Mouse (Mus musculus): Measurements from ENCODE around the gene Mlst8.

Mlst8 gene

DNA sequence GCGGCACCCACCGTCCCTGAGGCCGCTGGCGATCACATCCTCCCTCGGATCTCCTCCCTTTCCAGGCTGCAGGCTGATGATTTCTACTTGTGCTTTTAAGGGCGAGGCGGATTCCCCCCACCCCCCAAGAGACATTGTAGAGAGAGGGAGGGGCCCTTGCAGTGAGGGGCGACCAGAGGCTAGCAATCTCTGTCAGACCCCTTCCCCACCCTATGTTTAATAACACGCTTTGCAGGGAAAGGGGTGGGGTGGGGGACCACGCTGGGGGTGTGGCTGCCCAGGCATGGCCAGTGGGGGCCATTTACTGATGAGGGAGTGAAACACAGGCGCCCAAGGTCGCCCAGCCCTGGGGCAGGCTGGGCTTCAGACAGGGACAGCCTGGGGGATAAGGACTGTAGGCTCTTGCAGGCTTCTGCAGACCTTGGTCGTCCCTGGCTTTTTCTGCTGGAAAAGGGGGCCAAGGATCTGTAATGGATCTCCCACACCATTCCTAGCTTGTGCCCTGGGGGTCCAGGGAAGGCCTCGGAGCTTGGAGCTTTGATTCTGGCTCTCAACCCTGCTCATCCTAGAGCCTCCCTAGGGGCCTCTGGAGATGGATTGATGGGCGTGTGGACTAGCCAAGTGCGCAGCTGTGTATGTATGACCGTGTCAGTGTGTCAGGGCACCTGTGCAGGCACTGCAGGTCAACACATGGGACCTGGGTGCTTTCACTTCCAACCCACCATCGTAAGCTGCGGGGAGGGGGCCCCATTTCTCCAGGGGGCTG lies 10.6 kb upstream of the Mlst8 start:
- in situ Hi-C loops (cut with MboI; ENCODE audit: unreplicated experiment in 2 of 2), result loop anchor here in 1 of 2 experiments (10.0 kb wide), 1 partner anchor 165 kb away; the partner anchor contains the start of genes Npw and Slc9a3r2

DNA sequence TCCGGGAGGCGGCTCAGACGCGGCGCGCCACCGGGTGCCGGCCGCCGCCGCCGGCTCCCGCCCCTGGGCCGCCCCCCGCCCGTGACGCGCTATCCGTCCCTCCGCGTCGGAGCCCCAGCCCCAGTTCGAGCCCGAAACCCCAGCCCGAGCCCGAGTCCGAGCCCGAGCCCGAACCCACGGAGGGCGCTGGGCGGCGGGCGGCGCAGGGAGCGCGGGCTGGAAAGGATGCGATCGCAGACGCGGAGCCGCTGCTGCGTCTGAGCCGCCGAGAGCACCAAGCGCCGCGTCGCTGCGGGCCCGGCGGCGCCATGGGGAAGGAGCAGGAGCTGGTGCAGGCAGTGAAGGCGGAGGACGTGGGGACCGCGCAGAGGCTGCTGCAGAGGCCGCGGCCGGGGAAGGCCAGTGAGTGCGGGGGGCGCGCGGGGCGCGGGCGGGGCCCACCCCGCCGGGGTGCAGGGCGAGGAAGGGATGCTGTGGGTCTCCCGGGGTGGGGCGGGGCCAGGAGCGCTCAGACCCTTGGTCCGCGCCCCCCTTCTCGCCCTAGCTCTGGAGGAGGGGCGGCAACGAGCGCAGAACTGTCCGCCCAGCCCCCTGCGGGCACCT lies 9.9 kb upstream of the Mlst8 start:
- in situ Hi-C loops (cut with MboI; ENCODE audit: unreplicated experiment in 2 of 2), result no loop called here

DNA sequence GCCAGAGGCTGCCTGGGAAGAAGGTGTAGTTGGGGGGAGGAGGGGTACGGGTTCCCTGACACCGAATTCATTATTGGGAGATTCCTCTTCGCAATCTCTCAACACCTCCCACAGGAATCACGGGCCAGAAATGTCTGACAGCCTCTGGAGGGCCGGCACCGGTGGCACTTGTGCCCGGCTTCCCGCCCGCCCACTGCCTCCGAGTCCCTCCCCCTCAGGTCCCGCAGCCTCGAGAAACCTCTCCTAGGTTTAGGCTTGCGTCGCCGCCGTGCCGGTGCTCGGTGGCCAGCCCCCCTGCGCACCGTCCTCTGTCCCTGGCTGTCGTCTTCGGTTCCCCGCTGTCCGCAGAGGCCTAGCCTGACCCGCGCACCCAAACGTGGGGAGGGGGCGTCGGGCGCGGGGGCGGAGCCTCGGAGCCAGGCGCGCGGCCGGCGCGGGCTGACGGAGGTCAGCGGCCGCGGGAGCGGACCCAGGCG lies 9.3 kb upstream of the Mlst8 start, which contains the start of gene Caskin1:
Caskin1 (plus strand) TSS at position 416 of the 476 bp plus-strand sequence.
- in situ Hi-C loops (cut with MboI; ENCODE audit: unreplicated experiment in 2 of 2), result no loop called here

DNA sequence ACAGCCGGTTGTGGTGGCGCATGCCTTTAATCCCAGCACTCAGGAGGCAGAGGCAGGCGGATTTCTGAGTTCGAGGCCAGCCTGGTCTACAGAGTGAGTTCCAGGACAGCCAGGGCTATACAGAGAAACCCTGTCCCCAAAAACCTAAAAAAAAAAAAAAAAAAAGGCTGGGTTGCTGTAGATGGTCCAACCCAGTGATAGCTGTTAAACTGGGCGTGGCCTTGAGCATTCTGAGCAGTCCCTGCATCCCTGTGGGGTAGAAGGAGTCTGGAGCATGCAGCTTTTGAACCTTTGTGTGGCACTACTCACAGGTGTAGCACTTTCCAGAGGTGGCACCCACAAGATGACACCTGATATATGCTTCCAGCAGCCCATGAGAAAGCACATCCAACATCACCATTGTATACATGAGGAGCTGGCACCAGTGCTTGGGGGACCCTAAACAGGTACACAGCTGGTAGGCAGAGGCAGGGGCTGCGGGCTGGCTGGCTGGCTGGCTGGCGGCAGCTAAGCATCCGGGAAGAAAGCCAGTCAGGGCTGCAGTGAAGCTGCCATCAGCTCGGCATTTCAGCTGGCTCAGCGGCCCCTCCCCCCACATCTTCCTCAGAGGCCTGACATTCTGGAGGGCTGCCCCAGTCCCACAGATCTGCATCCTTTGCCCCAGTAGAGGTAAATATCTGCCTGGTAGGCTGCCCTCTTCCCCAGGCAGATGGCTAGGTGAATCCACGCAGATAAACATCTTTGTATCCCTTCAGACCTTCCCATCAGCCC lies 6.4 kb upstream of the Mlst8 start:
- in situ Hi-C loops (cut with MboI; ENCODE audit: unreplicated experiment in 2 of 2), result no loop called here

DNA sequence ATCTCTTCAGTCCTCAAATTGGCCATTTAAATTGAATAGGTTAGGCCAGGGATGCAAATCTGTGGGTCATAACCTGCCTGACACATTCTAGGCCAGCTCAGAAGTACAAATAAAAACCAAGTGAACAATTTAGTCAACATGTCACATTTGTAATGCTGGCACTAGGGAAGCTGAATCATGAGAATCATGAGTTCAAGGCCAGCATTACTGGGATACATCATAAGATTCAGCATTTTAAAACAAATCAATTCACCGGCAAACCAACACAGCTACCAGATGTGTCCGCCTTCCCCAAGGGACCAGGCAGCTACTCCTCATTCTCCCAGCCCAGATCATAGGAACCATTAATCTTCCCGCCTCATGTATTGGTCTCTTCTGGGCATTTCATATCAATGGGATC lies 4.6 kb upstream of the Mlst8 start:
- in situ Hi-C loops (cut with MboI; ENCODE audit: unreplicated experiment in 2 of 2), result loop anchor here in 1 of 2 experiments (5.0 kb wide), 1 partner anchor 39 kb away; no protein-coding TSS in a partner anchor

DNA sequence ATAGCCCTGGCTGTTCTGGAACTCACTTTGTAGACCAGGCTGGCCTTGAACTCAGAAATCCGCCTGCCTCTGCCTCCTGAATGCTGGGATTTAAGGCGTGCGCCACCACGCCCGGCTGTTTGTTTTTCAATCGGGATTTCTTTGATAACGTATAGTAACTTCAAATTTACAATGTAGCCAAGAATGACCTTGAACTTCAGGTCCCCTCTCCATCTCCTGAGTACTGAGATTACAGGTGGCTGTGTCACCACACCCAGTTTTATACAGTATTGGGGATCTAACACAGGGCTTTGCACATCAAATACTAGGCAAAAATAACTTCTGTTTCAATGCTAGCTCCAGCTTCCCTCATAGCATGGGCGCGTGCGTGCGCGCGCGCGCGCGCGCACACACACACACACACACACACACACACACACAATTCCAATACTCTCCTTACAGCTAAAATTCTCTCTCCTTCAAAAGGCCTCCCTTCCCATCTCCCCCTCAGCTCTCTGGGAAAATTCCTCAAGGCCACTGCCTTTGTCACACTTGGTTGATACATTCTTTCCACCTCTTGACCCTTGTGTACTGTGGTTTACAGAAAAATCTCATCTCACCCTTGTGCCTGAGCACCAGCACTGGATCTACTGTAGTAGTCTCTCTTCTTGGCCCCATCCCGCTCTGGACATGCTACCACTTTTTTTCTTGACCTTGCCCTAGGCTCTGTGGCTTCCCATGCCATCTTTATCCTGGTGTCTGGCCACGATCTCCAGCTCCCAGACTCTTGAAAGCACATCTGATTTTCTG lies 2.3 kb upstream of the Mlst8 start:
- in situ Hi-C loops (cut with MboI; ENCODE audit: unreplicated experiment in 2 of 2), result loop anchor here in 1 of 2 experiments (5.0 kb wide), 1 partner anchor 41 kb away; no protein-coding TSS in a partner anchor

DNA sequence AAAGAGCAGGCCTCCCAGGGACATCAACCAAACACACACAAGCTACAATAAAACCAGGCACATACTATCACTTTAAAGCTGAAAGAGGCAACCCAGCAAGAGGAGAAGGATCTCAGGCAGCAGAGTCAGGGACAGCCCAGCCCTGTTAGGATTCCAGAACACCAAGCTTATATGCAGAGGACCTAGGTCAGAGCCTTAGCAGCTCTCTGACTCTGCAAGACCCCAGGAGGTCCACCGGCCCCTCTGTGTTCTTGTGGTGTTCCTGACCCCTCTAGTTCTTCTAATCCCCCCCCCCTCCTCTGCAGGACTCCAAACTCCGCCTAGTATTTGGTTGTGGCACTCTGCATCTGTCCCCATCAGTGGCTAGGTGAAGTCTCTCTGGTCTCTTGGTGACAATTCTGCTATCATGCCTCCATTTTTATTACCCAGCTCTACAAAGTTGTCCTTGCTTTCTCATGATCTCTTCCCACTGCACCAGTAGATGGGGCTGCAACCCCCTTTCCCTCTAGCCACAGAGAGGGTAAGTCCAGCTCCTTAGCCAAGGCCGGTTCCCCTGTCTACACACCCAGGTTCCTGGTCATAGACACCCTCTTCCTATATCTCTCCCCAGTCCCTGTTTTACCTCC lies 1.4 kb upstream of the Mlst8 start:
- in situ Hi-C loops (cut with MboI; ENCODE audit: unreplicated experiment in 2 of 2), result loop anchor here in 1 of 2 experiments (5.0 kb wide), 1 partner anchor 42 kb away; no protein-coding TSS in a partner anchor

DNA sequence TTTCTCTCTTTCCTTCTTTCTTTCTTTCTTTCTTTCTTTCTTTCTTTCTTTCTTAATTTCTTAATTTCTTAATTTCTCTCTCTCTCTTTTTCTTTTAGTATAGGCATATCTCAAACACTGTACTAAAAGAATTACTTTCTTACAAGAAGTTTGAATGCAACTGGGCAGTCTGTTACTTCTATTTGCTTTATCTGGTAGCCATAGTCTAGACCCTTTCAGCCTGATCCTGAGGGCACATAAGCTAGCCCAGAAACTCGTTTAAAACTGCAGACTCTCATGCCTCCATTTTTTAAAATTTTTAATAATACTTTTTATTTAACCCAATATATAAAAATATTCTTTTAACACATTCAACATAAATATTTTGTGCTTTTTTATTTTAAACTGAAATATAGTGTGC lies 553 bp upstream of the Mlst8 start:
- in situ Hi-C loops (cut with MboI; ENCODE audit: unreplicated experiment in 2 of 2), result no loop called here

DNA sequence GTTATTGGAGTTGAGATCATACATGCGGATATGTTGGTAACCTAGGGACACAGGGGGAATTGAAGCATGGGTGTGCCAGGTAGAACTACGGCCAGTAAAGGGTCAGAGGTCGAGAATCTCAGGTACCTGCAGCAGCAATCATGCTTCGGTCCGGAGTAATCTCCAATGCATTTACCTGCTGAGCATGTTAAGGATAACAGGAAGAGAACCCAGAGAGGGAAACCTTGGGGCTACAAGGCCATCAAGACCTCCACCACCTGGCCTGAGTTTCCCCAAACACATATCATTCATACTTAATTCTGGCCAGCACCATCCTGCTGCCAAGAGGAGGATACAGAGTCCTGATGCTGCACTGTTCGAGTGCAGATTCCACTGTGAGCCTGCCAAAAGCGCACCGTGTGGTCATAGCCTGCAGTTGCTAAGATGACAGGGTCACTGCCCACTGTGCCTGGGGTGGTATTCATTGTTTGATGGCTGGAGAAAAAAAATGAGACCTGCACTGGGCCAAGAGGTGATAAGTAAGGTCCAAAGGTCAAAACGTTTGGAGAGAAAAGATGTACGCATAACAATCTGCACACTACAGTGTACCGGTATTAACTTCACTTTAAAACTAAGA lies 785 bp downstream of the Mlst8 start:
- in situ Hi-C loops (cut with MboI; ENCODE audit: unreplicated experiment in 2 of 2), result no loop called here

DNA sequence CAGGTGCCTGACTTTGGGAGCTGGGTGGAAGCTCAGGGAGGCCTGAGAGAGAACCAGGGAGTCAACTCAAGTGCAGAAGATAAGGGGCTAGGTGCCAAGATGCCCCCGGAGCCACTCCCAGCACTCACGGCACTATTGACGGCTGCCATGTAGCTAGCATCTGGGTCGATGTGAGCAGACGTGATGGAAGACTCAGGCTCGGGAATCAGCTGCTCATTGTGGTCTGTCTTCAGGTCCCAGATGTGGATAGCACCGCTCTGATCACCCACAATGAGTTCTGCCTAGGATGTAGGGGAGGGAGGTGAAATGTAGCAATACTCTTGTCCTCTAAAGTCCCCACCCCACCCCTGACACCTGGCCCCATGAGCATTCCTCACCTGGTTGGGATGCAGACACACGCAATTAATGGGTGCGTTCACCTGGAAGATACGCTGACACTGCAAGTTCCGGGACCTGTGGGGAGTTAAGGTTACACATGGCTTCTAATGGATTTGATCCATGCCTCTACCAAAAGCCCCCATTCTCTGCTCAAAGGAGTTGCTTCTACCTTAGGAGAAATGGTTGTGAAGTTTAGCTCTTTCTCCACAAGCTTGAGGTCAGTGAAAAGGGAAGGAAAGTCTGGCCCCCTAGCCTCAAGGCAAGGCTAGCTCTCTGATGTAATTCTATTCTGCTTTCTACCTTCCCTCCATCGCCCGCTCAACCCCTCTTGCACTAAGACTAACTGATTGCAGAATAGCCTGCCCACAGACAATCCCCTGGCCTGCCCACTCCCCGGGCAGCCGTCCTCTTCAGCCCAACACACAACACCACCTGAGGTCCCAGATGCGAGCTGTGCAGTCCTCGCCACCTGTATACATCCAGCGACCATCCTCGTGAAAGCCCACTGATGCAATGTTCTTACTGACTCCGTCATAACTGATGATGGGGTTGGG lies 1.6 kb downstream of the Mlst8 start:
- in situ Hi-C loops (cut with MboI; ENCODE audit: unreplicated experiment in 2 of 2), result no loop called here

DNA sequence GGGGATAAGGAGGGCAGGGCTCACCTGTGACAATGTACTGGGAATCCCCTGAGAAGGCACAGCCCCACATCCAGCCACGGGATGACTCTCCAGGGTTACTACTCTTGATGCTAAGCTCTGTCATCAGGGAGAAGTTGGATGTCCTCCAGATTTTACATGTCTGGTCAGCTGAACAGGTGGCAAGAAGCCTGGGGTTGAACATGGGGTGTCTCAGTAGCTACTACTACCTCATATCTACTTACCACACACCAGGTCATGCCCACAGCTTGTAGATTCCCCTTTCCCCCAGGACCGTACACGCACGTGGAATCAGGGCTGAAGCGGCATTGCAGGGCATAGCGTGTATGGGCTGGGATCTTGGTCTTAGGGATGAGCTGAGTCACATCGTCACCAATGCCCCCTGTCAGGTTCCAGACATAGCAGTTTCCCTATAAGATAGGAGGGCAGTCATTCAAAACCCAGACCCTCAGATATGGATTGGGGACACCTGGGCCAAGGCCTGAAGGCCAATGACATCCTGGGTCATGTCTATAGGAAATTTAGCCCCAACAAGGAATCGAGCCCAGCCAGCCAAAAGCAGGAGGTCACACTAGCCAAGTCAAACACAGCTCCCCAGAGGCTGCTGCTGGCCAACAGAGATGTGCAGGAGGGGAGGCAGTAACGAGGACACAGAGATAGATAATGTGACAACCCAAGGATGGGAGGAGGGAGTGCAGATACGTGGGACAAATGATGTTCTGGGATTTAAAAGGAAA lies 2.7 kb downstream of the Mlst8 start:
- in situ Hi-C loops (cut with MboI; ENCODE audit: unreplicated experiment in 2 of 2), result no loop called here

DNA sequence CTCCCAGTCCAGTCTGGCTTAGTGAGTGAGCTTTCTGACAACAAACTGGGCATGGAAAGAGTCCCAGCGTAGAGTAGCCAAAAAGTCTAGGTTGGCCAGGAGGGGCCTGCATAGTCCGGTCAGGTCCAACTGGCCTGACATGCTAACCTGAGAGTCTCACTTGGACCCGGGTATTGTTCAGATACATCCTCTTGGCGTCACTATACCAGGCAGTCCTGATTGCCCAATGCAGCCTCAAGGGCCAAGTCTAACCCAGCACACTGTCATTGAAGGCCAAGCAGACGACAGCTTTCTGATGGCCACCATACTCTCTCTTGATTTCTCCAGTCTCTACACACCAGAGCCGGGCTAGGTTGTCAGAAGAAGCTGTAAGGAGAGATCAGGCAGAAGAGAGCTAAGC lies 3.3 kb downstream of the Mlst8 start:
- in situ Hi-C loops (cut with MboI; ENCODE audit: unreplicated experiment in 2 of 2), result no loop called here

DNA sequence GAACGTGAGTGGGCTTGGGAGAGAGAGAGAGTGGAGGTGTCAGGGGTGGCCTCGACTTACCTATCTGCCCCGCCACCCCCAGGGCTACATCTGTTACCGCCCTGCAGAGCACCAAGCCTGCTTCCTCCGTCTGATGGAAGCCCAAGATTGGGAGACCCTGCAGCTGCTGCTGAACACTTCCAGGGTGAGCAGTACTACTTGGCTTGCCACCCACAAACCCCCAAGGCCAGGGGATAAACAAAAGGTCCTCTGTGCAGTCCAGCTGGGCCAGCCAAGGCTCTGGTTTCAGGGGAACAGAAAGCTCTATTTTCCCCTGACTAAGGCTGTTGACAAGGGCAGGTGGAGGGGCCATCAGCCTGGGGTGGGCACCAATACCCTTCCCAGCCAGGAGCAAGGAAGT lies 4.3 kb downstream of the Mlst8 start:
- in situ Hi-C loops (cut with MboI; ENCODE audit: unreplicated experiment in 2 of 2), result no loop called here

DNA sequence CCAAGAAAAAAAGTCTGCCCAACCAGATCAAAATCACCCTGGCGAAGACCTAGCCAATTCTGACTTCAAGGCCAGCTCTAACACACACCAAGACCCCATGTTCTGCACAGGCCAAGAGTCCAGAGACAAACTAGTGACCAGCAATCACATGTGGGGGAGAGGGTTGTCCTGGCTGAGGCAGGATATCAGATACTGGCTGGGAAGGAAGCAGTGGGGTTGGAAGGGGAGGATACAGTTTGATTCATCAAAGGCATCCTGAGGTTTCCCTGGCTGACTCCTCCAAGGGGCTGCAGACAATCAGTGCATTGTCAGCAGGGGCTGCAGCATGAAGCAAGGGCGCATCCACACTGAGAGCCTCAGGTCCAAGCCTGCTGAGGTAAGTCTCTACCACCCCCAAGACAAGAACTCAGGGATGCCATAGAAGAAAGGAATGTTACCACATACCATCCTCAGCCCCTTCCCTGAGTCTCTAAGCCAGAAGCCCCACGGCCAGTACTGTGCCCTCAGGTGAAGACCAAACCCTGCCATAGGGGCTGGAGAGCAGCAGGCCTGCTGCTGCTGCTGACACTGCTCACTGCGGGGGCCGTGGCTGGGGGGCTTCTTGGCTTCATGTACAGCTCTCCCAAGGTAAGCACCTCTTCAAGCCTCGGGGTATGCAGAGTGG lies 5.1 kb downstream of the Mlst8 start, which contains the start of gene Bricd5:
Bricd5 (plus strand) TSS at position 273 of the 664 bp plus-strand sequence.
- in situ Hi-C loops (cut with MboI; ENCODE audit: unreplicated experiment in 2 of 2), result no loop called here

DNA sequence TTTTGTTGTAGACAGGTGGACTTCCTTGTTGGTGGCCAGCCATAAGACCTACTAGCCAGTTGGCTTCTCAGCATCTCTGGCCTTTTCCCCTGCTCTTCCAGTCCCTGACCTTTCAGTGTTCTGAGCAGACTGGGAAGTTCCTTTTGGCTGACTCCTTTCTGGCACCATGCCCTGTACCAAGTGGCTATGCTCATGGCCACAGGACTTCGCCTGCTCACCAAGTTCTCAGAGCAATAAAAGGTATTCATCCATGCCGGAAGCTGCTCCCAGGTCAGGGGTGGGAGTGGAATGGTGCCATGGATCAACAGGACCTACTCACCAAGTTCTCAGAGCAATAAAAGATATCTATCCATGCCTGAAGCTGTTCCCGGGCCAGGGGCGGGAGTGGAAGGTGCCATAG lies 6.4 kb downstream of the Mlst8 start:
- in situ Hi-C loops (cut with MboI; ENCODE audit: unreplicated experiment in 2 of 2), result no loop called here

DNA sequence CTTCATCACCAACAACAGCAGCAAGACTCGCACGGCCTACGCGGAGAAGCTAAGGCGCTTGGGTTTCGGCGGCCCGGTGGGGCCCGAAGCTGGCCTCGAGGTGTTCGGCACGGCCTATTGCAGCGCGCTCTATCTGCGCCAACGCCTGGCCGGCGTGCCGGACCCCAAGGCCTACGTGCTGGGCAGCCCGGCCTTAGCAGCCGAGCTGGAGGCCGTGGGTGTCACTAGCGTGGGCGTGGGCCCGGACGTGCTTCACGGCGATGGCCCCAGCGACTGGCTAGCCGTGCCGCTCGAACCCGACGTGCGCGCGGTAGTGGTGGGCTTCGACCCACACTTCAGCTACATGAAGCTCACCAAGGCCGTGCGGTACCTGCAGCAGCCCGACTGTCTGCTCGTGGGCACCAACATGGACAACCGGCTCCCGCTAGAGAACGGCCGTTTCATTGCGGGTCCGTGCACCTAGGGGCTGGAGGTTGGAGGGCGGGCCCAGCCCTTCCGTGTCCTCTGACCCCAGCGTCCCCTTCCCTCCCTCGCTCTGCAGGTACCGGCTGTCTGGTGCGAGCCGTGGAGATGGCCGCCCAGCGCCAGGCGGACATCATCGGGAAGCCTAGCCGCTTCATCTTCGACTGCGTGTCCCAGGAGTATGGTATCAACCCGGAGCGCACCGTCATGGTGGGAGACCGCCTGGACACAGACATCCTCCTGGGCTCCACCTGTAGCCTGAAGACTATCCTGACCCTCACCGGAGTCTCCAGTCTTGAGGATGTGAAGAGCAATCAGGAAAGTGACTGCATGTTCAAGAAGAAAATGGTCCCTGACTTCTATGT lies 8.0 kb downstream of the Mlst8 start:
- in situ Hi-C loops (cut with MboI; ENCODE audit: unreplicated experiment in 2 of 2), result no loop called here
